Comparison of ENCODE assay signal across 12 mouse cellular contexts in genomic region chr13:42150462-42151127, GRCm38 (mm10).
A peak's percentile ranks its signal among the peaks of the same experiment; 100 is the strongest.
DNase-seq lines count a peak whose midpoint lies in the region; ATAC-seq and TF ChIP-seq lines count a peak whose summit lies in the region.
"Had no signal": no experiment of that assay in that cellular context is flagged by ENCODE, and none has a peak within 500 bp of the region (broad histone marks: within the 10 kb centered on the region; RNA-seq: fewer than 3 reads in every experiment).

No protein-coding gene starts in this region.

- H3K27me3 ChIP-seq in cerebellum, adult 2 months (ENCODE audit: control insufficient read depth, insufficient read depth, low read length) = no peaks in the 10 kb centered on the region
- H3K27me3 ChIP-seq in kidney, embryonic 14.5 days (ENCODE audit: control insufficient read depth, insufficient read depth, low read length) = no peaks in the 10 kb centered on the region
- H3K27me3 ChIP-seq in hindbrain, embryonic 14.5 days (ENCODE audit: control insufficient read depth, insufficient read depth, low read length) = no peaks in the 10 kb centered on the region
- H3K27me3 ChIP-seq in midbrain, embryonic 16.5 days (ENCODE audit: control insufficient read depth, insufficient read depth, low read depth, low read length) = no peaks in the 10 kb centered on the region
- H3K27me3 ChIP-seq: liver, embryonic 12.5 days had no signal

- peaks cover 17% of the 10 kb centered on the region for H3K4me1 ChIP-seq in cerebellum, adult 2 months (ENCODE audit: control insufficient read depth, insufficient read depth, low read length)
- H3K4me1 ChIP-seq in kidney, embryonic 14.5 days (ENCODE audit: control insufficient read depth, insufficient read depth, low read length) = peaks cover 13% of the 10 kb centered on the region
- peaks cover 21% of the 10 kb centered on the region for H3K4me1 ChIP-seq in hindbrain, embryonic 14.5 days (replicated peaks; ENCODE audit: control insufficient read depth, insufficient read depth, low read length)
- H3K4me1 ChIP-seq in midbrain, embryonic 16.5 days (ENCODE audit: control insufficient read depth, insufficient read depth, low read length) = peaks cover 24% of the 10 kb centered on the region

- DNase-seq in cerebellum, adult 2 months = no peak
- DNase-seq in kidney, adult 11 months = no peak
- no peak for DNase-seq in hindbrain, embryonic 14.5 days (ENCODE audit: low spot score)
- no peak for DNase-seq in right cerebral cortex, postnatal 36 days (ENCODE audit: low spot score in 2 of 2)
- DNase-seq in adrenal gland, postnatal 4 days (ENCODE audit: low spot score in 2 of 2) = no peak
- DNase-seq: adrenal gland, adult 8-10 months; cerebellum, adult 8-10 months had no signal

- peaks cover 13% of the 10 kb centered on the region; the same call in 1 of the 2 replicates for H3K36me3 ChIP-seq in kidney, embryonic 14.5 days (ENCODE audit: control insufficient read depth, insufficient read depth, low read length)
- peaks cover 13% of the 10 kb centered on the region; the same call in 1 of the 2 replicates for H3K36me3 ChIP-seq in hindbrain, embryonic 14.5 days (replicated peaks; ENCODE audit: control insufficient read depth, insufficient read depth)
- peaks cover 4% of the 10 kb centered on the region; the same call in 1 of the 2 replicates for H3K36me3 ChIP-seq in midbrain, embryonic 16.5 days (ENCODE audit: control insufficient read depth, insufficient read depth, low read length)

- no peak for TF ChIP-seq POLR2A in cerebellum, adult 2 months (IDR thresholded peaks at IDR 0.05; ENCODE audit: borderline replicate concordance, insufficient read depth, low read length)

- no peaks in the 10 kb centered on the region for H3K9me3 ChIP-seq in kidney, embryonic 14.5 days (ENCODE audit: control insufficient read depth, low read length)
- no peaks in the 10 kb centered on the region for H3K9me3 ChIP-seq in hindbrain, embryonic 14.5 days (ENCODE audit: control insufficient read depth, low read length)
- H3K9me3 ChIP-seq in midbrain, embryonic 16.5 days (replicated peaks; ENCODE audit: control insufficient read depth, low read length, poor library complexity, severe bottlenecking) = no peaks in the 10 kb centered on the region
- H3K9me3 ChIP-seq: G1E; liver, embryonic 12.5 days had no signal

- H3K4me2 ChIP-seq in kidney, embryonic 14.5 days (replicated peaks; ENCODE audit: low read depth, low read length) = no peak overlapping the region
- H3K4me2 ChIP-seq in hindbrain, embryonic 14.5 days (replicated peaks) = no peak overlapping the region
- H3K4me2 ChIP-seq in midbrain, embryonic 16.5 days (ENCODE audit: low read length) = no peak overlapping the region
- H3K4me2 ChIP-seq: liver, embryonic 12.5 days had no signal

- no peak overlapping the region for H3K9ac ChIP-seq in kidney, embryonic 14.5 days (ENCODE audit: low read depth, low read length)
- H3K9ac ChIP-seq in hindbrain, embryonic 14.5 days = peak overlapping the region; percentile 41; the same call in 1 of the 2 replicates
- H3K9ac ChIP-seq in midbrain, embryonic 16.5 days (ENCODE audit: low read depth, low read length) = peak overlapping the region; percentile 54; the same call in 1 of the 2 replicates
- H3K9ac ChIP-seq: liver, embryonic 12.5 days had no signal

- no peak overlapping the region for H3K4me3 ChIP-seq in cerebellum, adult 2 months (replicated peaks; ENCODE audit: insufficient read depth, low read depth, low read length)
- no peak overlapping the region for H3K4me3 ChIP-seq in kidney, embryonic 14.5 days (ENCODE audit: low read length)
- no peak overlapping the region for H3K4me3 ChIP-seq in hindbrain, embryonic 14.5 days (replicated peaks; ENCODE audit: low read length)
- H3K4me3 ChIP-seq in midbrain, embryonic 16.5 days (ENCODE audit: low read depth, low read length) = no peak overlapping the region
- H3K4me3 ChIP-seq: liver, embryonic 12.5 days had no signal

- no peak overlapping the region for H3K27ac ChIP-seq in cerebellum, adult 2 months (ENCODE audit: insufficient read depth, low read length)
- H3K27ac ChIP-seq in kidney, embryonic 14.5 days (ENCODE audit: low read depth, low read length) = peak overlapping the region; percentile 76
- peak overlapping the region; percentile 71 for H3K27ac ChIP-seq in hindbrain, embryonic 14.5 days
- peak overlapping the region; percentile 78 for H3K27ac ChIP-seq in midbrain, embryonic 16.5 days (ENCODE audit: low read length)
- H3K27ac ChIP-seq: liver, embryonic 12.5 days had no signal

- WGBS in cerebellum, adult 2 months = 79% methylated on average over 9 of the region's 9 CpGs
- 63% methylated on average over 9 of the region's 9 CpGs for WGBS in kidney, embryonic 14.5 days
- WGBS in hindbrain, embryonic 14.5 days = 68% methylated on average over 9 of the region's 9 CpGs
- WGBS in midbrain, embryonic 16.5 days = 71% methylated on average over 9 of the region's 9 CpGs

- 0 out of 2 replicates have a peak, but pooled peaks have one; percentile 11 for ATAC-seq in cerebellum, adult (ENCODE audit: insufficient number of reproducible peaks, low FRiP score, low TSS enrichment)
- ATAC-seq in kidney, embryonic 14.5 days (ENCODE audit: low FRiP score, low TSS enrichment) = peak; percentile 61; the same call in 1 of the 2 replicates
- no peak for ATAC-seq in hindbrain, embryonic 14.5 days (ENCODE audit: low FRiP score)
- ATAC-seq in midbrain, embryonic 16.5 days = peak; percentile 11; the same call in 1 of the 2 replicates
- ATAC-seq: liver, embryonic 12.5 days had no signal

- TF ChIP-seq CTCF in cerebellum, adult 2 months (IDR thresholded peaks at IDR 0.05; ENCODE audit: borderline replicate concordance, insufficient read depth, low read depth, low read length) = no peak
